Mouse (Mus musculus) embryonic facial prominence, embryonic 13.5 days (tissue): ENCODE measurements around the gene Cish. TPM values are rescaled to one million over a fixed set of nuclear protein-coding genes. Genes with fewer than 3 reads are reported as not detected.
A peak's percentile ranks its signal among the peaks of the same experiment; 100 is the strongest.
"Not testable (repeated sequence)": the region's sequence is repeated elsewhere in the genome, so short reads cannot be mapped to it uniquely, and the experiment has no call there.

ENCODE experiments used
- ATAC-seq: fragments of 200-750 bp; cut with Nextera tagmentation; 2 replicates; pipeline ENCODE4 v1.8.0; 2017; ENCODE audit warnings: low read depth; ENCODE audit not compliant: insufficient number of reproducible peaks, insufficient read depth, low FRiP score, low TSS enrichment
- H3K27ac ChIP-seq: fragments of 300-500 bp; sonication (generic); 2 replicates; pipeline ENCODE4 v1.5.1; 2015; ENCODE audit warnings: moderate library complexity, mild to moderate bottlenecking, inconsistent platforms
- H3K27me3 ChIP-seq: fragments of 300-500 bp; sonication (generic); 2 replicates; pipeline ENCODE4 v1.6.1; 2015; ENCODE audit warnings: mild to moderate bottlenecking, inconsistent platforms
- H3K36me3 ChIP-seq: fragments of 300-500 bp; sonication (generic); 2 replicates; pipeline ENCODE4 v1.6.1; 2015; ENCODE audit warnings: mild to moderate bottlenecking, inconsistent platforms
- H3K4me1 ChIP-seq: fragments of 300-500 bp; sonication (generic); 2 replicates; pipeline ENCODE4 v1.6.1; 2015; ENCODE audit warnings: inconsistent platforms
- H3K4me2 ChIP-seq: fragments of 300-500 bp; sonication (generic); 2 replicates; pipeline ENCODE4 v1.6.1; 2015; ENCODE audit warnings: moderate library complexity, mild to moderate bottlenecking, inconsistent platforms
- H3K4me3 ChIP-seq: fragments of 300-500 bp; sonication (generic); 2 replicates; pipeline ENCODE4 v1.5.1; 2015; ENCODE audit warnings: mild to moderate bottlenecking, inconsistent platforms
- H3K9ac ChIP-seq: fragments of 300-500 bp; sonication (generic); 2 replicates; pipeline ENCODE4 v1.6.1; 2015; ENCODE audit warnings: mild to moderate bottlenecking, inconsistent platforms
- H3K9me3 ChIP-seq: fragments of 300-500 bp; sonication (generic); 2 replicates; pipeline ENCODE4 v1.6.1; 2016; ENCODE audit warnings: inconsistent platforms
- WGBS: fragments of 180-500 bp; shearing (Covaris S2); methylation state at CpG from one replicate; pipeline ENCODE4 v1.1.7; 2015; ENCODE audit warnings: mixed read lengths; 5-methylcytosine and 5-hydroxymethylcytosine counted together
- polyA plus RNA-seq: library from polyadenylated mRNA; unstranded; fragments of >200 nt; fragmentation: Nextera tagmentation; extraction: Ambion mirVana; gene quantifications from 2 replicates; pipeline ENCODE4 v1.2.1, GENCODE M21; 2015

The Cish gene
- polyA plus RNA-seq, 1 experiment from 2014 or later = 9.3 TPM

- Histone ChIP-seq H3K27me3 (peaks cover 3% of the 10 kb centered on the region), H3K4me1 (peaks cover 31% of the 10 kb centered on the region), H3K27ac (no peak overlapping the region), H3K9ac (no peak overlapping the region), H3K4me3 (no peak overlapping the region), H3K4me2 (no peak overlapping the region), H3K9me3 (no peaks in the 10 kb centered on the region), H3K36me3 (peaks cover 23% of the 10 kb centered on the region)
- no peak for ATAC-seq
- WGBS = 92% methylated on average over 30 of the region's 30 CpGs
Observed at GRCm38 (mm10) chr9:107300224-107300973, 4.6 kb downstream of the Cish start.

GRCm38 (mm10) chr9:107301554-107302331 lies 5.9 kb downstream of the Cish start:
- Histone ChIP-seq H3K27me3 (no peaks in the 10 kb centered on the region), H3K4me3 (no peak overlapping the region), H3K36me3 (peaks cover 23% of the 10 kb centered on the region), H3K9me3 (no peaks in the 10 kb centered on the region), H3K4me1 (peaks cover 34% of the 10 kb centered on the region), H3K27ac (no peak overlapping the region), H3K9ac (0 out of 2 replicates have a peak overlapping the region, but pooled peaks have one; percentile 16), H3K4me2 (no peak overlapping the region)
- WGBS = 79% methylated on average over 17 of the region's 17 CpGs
- ATAC-seq = no peak

DNA sequence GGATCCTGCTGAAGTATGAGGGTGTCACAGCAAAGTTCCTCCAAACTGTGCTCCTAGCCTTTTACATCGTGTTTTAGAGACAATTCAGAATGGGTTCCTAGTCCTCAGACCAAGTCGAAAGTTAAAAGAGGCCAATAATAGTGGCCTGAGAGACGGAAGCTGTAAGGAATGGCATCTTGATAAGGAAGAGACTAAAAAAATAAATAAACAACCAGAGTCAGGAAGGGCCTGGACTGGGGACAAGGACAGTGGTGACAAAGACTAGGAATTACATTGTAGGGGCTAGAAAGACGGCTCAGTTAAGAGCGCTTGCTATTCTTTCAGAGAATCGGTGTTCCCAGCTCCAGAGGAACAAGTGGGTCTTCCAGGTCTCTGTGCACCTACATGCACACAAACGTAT lies 6.8 kb downstream of the Cish start:
- 82% methylated on average over 7 of the region's 7 CpGs for WGBS
- H3K27me3 ChIP-seq = no peaks in the 10 kb centered on the region
- no peak for ATAC-seq
- H3K9ac ChIP-seq = no peak overlapping the region
- H3K27ac ChIP-seq = no peak overlapping the region
- no peak overlapping the region for H3K4me2 ChIP-seq
- no peaks in the 10 kb centered on the region for H3K9me3 ChIP-seq
- H3K4me1 ChIP-seq = peaks cover 32% of the 10 kb centered on the region
- H3K4me3 ChIP-seq = no peak overlapping the region
- peaks cover 23% of the 10 kb centered on the region for H3K36me3 ChIP-seq

DNA sequence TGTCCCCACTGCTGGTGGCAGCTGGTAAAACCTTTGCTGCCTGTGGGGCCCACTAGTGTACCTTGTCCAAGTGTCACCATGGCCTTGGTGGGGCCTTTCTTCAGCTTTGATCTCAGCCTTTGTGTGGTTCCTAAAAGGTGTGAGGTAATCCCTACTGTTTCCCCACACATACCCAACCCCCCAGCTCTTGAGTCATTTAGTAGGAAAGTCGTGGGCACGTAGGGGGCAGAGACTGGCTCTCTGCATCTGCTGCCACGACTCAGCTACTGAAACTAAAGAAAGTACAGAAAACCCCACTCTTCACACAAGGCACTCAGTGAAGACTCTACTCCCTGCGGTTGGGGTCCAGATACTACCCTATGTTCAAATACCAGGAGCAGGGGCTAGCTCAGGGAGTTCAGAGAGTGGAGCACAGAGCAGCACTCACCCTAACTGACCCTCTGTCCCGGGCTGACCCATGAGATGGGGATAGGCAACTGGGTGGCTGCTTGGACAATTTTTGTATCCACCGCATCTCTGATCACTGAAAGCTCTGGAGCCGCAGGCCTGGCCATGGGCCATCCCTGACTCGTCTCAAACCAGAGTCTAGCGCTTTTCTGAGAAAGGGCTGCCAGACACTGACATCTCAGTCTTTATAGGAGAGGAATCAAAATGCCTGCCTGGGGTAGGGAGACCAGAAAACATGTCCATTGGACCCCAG lies 7.4 kb downstream of the Cish start:
- Histone ChIP-seq H3K27me3 (no peaks in the 10 kb centered on the region), H3K4me2 (no peak overlapping the region), H3K36me3 (peaks cover 23% of the 10 kb centered on the region), H3K27ac (no peak overlapping the region), H3K4me3 (no peak overlapping the region), H3K4me1 (peaks cover 31% of the 10 kb centered on the region), H3K9me3 (no peaks in the 10 kb centered on the region), H3K9ac (no peak overlapping the region)
- no peak for ATAC-seq
- 83% methylated on average over 9 of the region's 9 CpGs for WGBS

- H3K9me3 ChIP-seq = no peaks in the 10 kb centered on the region
- no peak overlapping the region for H3K9ac ChIP-seq
- no peak overlapping the region for H3K27ac ChIP-seq
- 86% methylated on average over 5 of the region's 5 CpGs for WGBS
- no peak for ATAC-seq
- peaks cover 23% of the 10 kb centered on the region for H3K36me3 ChIP-seq
- peaks cover 26% of the 10 kb centered on the region; the same call in 1 of the 2 replicates for H3K4me1 ChIP-seq
- no peak overlapping the region for H3K4me3 ChIP-seq
- no peak overlapping the region for H3K4me2 ChIP-seq
- H3K27me3 ChIP-seq = no peaks in the 10 kb centered on the region
Observed at GRCm38 (mm10) chr9:107303900-107304299, 8.1 kb downstream of the Cish start.

DNA sequence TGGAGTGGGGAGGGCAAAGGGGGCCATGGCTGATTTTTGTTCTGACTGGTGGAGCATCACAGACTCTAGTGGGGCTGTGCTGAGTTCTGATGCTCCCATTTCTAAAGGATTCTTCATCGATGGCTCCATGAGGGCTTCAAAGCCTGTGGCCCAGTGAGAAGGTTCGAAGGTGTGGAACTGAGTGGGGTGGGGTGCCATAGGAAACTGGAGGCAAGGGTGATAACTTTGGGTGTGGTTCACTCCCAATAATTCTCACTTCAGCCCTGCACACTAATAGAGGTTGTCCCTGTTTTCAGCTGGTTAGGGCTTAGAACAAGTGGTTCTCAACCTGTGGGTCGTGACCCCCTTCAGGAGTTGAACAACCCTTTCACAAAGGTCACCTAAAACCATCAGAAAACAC lies 8.6 kb downstream of the Cish start:
- no peak overlapping the region for H3K4me3 ChIP-seq
- H3K9ac ChIP-seq = no peak overlapping the region
- ATAC-seq = no peak
- no peak overlapping the region for H3K27ac ChIP-seq
- WGBS = 89% methylated on average over 3 of the region's 3 CpGs
- peaks cover 23% of the 10 kb centered on the region; the same call in 1 of the 2 replicates for H3K4me1 ChIP-seq
- H3K9me3 ChIP-seq = no peaks in the 10 kb centered on the region
- H3K27me3 ChIP-seq = no peaks in the 10 kb centered on the region
- peaks cover 23% of the 10 kb centered on the region for H3K36me3 ChIP-seq
- H3K4me2 ChIP-seq = no peak overlapping the region

DNA sequence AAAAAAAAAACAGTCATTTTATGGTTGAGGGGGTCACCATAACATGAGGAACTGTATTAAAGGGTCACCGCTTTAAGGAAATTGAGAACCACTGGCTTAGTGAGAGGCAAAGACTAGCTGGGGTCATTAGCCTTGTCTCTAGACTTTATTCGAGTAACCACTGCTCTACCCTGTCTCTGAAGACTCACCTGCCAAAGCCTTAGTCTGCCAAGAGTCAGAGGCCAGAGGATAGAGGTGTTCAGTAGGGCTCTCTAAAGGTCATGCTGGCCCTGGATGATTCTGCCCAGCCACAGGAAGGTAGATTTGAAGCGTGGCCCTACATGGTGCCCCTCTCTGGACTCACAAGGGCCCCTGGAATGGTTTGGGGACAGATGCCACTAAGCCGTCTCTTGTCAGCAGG lies 9.2 kb downstream of the Cish start:
- H3K9me3 ChIP-seq = no peaks in the 10 kb centered on the region
- no peak overlapping the region for H3K4me3 ChIP-seq
- WGBS = 70% methylated on average over 4 of the region's 4 CpGs
- no peaks in the 10 kb centered on the region for H3K27me3 ChIP-seq
- no peak for ATAC-seq
- H3K4me2 ChIP-seq = no peak overlapping the region
- no peak overlapping the region for H3K27ac ChIP-seq
- H3K9ac ChIP-seq = no peak overlapping the region
- H3K36me3 ChIP-seq = peaks cover 23% of the 10 kb centered on the region
- H3K4me1 ChIP-seq = peaks cover 23% of the 10 kb centered on the region; the same call in 1 of the 2 replicates

GRCm38 (mm10) chr9:107305601-107306542 lies 10.0 kb downstream of the Cish start:
- WGBS = 50% methylated on average over 13 of the region's 13 CpGs
- H3K27ac ChIP-seq = peak overlapping the region; percentile 34; the same call in 1 of the 2 replicates
- no peak for ATAC-seq

GRCm38 (mm10) chr9:107306673-107307072 lies 10.8 kb downstream of the Cish start:
- H3K9ac ChIP-seq, H3K4me3 ChIP-seq, ATAC-seq, H3K27me3 ChIP-seq, H3K27ac ChIP-seq, H3K36me3 ChIP-seq, H3K4me2 ChIP-seq, H3K9me3 ChIP-seq: not testable (repeated sequence)
- H3K4me1 ChIP-seq = peaks cover 23% of the 10 kb centered on the region; the same call in 1 of the 2 replicates
- WGBS = 100% methylated on average over 1 of the region's 1 CpGs

More at GRCm38 (mm10) chr9:107305601-107306542, 10.0 kb downstream of the Cish start:
- Histone ChIP-seq H3K4me1 (peaks cover 23% of the 10 kb centered on the region; the same call in 1 of the 2 replicates), H3K9me3 (no peaks in the 10 kb centered on the region), H3K36me3 (peaks cover 14% of the 10 kb centered on the region), H3K27me3 (no peaks in the 10 kb centered on the region), H3K9ac (no peak overlapping the region), H3K4me2 (no peak overlapping the region), H3K4me3 (no peak overlapping the region)

DNA sequence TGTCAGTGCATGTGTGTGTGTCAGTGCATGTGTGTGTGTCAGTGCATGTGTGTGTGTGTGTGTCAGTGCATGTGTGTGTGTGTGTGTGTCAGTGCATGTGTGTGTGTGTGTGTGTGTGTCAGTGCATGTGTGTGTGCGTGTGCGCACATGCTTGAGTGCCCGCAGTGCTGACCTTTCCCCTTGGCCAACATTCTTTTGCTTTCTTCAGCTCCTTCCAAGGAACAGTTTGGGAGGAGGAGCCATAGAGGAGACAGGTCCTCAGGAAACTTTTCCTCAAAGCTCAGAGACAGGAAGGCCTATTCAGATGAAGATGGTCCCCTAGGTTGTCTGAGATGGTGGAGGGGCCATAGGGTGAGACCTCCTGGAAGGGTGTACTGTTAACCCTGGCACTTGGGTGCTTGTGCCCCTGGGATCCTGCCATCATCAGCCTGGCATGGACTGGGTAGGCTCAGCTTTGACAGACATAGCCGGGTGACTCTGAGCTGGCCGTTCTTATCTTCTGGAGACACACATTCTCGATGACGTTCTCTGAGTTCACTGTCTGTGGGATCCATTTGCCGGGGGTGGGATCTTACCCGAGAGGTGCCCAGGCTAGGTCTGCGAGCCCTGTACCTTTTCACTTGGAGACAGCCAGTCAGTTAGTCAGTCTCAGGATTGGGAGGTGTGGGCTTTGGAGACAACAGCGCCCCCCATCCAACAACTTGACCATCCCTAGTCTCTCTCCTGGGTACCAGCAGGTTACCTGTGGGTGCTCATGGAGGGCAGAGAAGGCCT lies 11.5 kb downstream of the Cish start:
- Histone ChIP-seq H3K27ac (peak overlapping the region; percentile 33; the same call in 1 of the 2 replicates), H3K4me3 (no peak overlapping the region), H3K4me2 (no peak overlapping the region), H3K9me3 (no peaks in the 10 kb centered on the region), H3K4me1 (peaks cover 23% of the 10 kb centered on the region; the same call in 1 of the 2 replicates), H3K9ac (no peak overlapping the region), H3K27me3 (no peaks in the 10 kb centered on the region), H3K36me3 (0 out of 2 replicates have a peak, but pooled peaks cover under 1% of the 10 kb centered on the region)
- 85% methylated on average over 11 of the region's 11 CpGs for WGBS
- no peak for ATAC-seq
